Mouse (Mus musculus): ENCODE results near the gene Nup107. TPM values are rescaled to one million over a fixed set of nuclear protein-coding genes. Genes with fewer than 3 reads are reported as not detected.
"Not testable (repeated sequence)": the region's sequence is repeated elsewhere in the genome, so short reads cannot be mapped to it uniquely, and the experiment has no call there.

Gene Nup107
- polyA plus RNA-seq, 1 experiment from 2014 or later: 30.0 TPM

GRCm38 (mm10) chr10:117738928-117739647, 53.4 kb downstream of the Nup107 start:
- H3K4me1 ChIP-seq (ENCODE audit: control insufficient read depth, low read depth, low read length): peaks cover 8% of the 10 kb centered on the region
- no peak for ATAC-seq (ENCODE audit: low read depth)
- H3K4me3 ChIP-seq (ENCODE audit: low read depth, low read length): no peak overlapping the region
- no peaks in the 10 kb centered on the region for H3K36me3 ChIP-seq (ENCODE audit: control insufficient read depth, insufficient read depth)
- no peak overlapping the region for H3K27ac ChIP-seq (ENCODE audit: low read length)
- H3K4me2 ChIP-seq (ENCODE audit: low read depth, low read length): no peak overlapping the region
- WGBS (ENCODE audit: insufficient replicate concordance): 87% methylated on average over 15 of the region's 15 CpGs
- no peaks in the 10 kb centered on the region for H3K27me3 ChIP-seq (ENCODE audit: control insufficient read depth, insufficient read depth, low read depth, low read length)
- H3K9ac ChIP-seq (ENCODE audit: low read depth, low read length): no peak overlapping the region
- H3K9me3 ChIP-seq (replicated peaks; ENCODE audit: control insufficient read depth, low read length): no peaks in the 10 kb centered on the region

GRCm38 (mm10) chr10:117738140-117738921, 54.2 kb downstream of the Nup107 start:
- Histone ChIP-seq H3K9ac (ENCODE audit: low read depth, low read length) (no peak overlapping the region), H3K27me3 (ENCODE audit: control insufficient read depth, insufficient read depth, low read depth, low read length) (no peaks in the 10 kb centered on the region), H3K4me3 (ENCODE audit: low read depth, low read length) (no peak overlapping the region), H3K4me1 (ENCODE audit: control insufficient read depth, low read depth, low read length) (peaks cover 10% of the 10 kb centered on the region), H3K36me3 (ENCODE audit: control insufficient read depth, insufficient read depth) (no peaks in the 10 kb centered on the region), H3K9me3 (replicated peaks; ENCODE audit: control insufficient read depth, low read length) (no peaks in the 10 kb centered on the region), H3K27ac (ENCODE audit: low read length) (no peak overlapping the region), H3K4me2 (ENCODE audit: low read depth, low read length) (no peak overlapping the region)
- ATAC-seq (ENCODE audit: low read depth): no peak
- WGBS (ENCODE audit: insufficient replicate concordance): 62% methylated on average over 13 of the region's 13 CpGs

- H3K4me2 ChIP-seq (ENCODE audit: low read depth, low read length); H3K4me3 ChIP-seq (ENCODE audit: low read depth, low read length); H3K9me3 ChIP-seq (replicated peaks; ENCODE audit: control insufficient read depth, low read length); H3K27ac ChIP-seq (ENCODE audit: low read length); ATAC-seq (ENCODE audit: low read depth); H3K36me3 ChIP-seq (ENCODE audit: control insufficient read depth, insufficient read depth); H3K9ac ChIP-seq (ENCODE audit: low read depth, low read length); H3K27me3 ChIP-seq (ENCODE audit: control insufficient read depth, insufficient read depth, low read depth, low read length): not testable (repeated sequence)
- peaks cover 19% of the 10 kb centered on the region for H3K4me1 ChIP-seq (ENCODE audit: control insufficient read depth, low read depth, low read length)
- 74% methylated on average over 8 of the region's 8 CpGs for WGBS (ENCODE audit: insufficient replicate concordance)
Measured at GRCm38 (mm10) chr10:117737498-117737897, 55.0 kb downstream of the Nup107 start.

DNA sequence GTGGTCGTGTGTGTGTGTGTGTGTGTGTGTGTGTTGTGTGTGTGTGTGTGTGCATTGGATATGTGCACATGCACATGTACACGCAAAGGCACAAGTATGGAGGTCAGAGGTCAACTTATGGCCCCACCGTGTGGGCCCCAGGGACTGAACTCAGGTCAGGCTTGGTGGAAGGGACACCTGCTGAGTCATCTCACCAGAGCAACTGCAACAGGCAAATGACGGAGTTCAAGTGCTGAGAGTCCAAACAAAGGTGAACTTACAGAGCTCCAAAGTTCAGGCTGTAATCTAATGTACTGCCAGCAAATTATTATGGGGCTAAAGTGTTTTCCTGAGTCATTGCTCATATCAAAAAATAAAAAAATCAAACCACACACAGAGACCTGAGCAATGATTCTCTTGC, 55.4 kb downstream of the Nup107 start:
- Histone ChIP-seq H3K27me3 (ENCODE audit: control insufficient read depth, insufficient read depth, low read depth, low read length) (no peaks in the 10 kb centered on the region), H3K4me3 (ENCODE audit: low read depth, low read length) (no peak overlapping the region), H3K4me1 (ENCODE audit: control insufficient read depth, low read depth, low read length) (peaks cover 23% of the 10 kb centered on the region), H3K9me3 (replicated peaks; ENCODE audit: control insufficient read depth, low read length) (no peaks in the 10 kb centered on the region), H3K9ac (ENCODE audit: low read depth, low read length) (no peak overlapping the region), H3K4me2 (ENCODE audit: low read depth, low read length) (no peak overlapping the region), H3K27ac (ENCODE audit: low read length) (no peak overlapping the region), H3K36me3 (ENCODE audit: control insufficient read depth, insufficient read depth) (no peaks in the 10 kb centered on the region)
- 51% methylated on average over 4 of the region's 4 CpGs for WGBS (ENCODE audit: insufficient replicate concordance)
- no peak for ATAC-seq (ENCODE audit: low read depth)

GRCm38 (mm10) chr10:117736573-117736972, 55.9 kb downstream of the Nup107 start:
- Histone ChIP-seq H3K9ac (ENCODE audit: low read depth, low read length) (no peak overlapping the region), H3K4me3 (ENCODE audit: low read depth, low read length) (no peak overlapping the region), H3K4me1 (ENCODE audit: control insufficient read depth, low read depth, low read length) (peaks cover 27% of the 10 kb centered on the region), H3K36me3 (ENCODE audit: control insufficient read depth, insufficient read depth) (no peaks in the 10 kb centered on the region), H3K9me3 (replicated peaks; ENCODE audit: control insufficient read depth, low read length) (no peaks in the 10 kb centered on the region), H3K27me3 (ENCODE audit: control insufficient read depth, insufficient read depth, low read depth, low read length) (no peaks in the 10 kb centered on the region), H3K27ac (ENCODE audit: low read length) (no peak overlapping the region), H3K4me2 (ENCODE audit: low read depth, low read length) (no peak overlapping the region)
- 80% methylated on average over 5 of the region's 5 CpGs for WGBS (ENCODE audit: insufficient replicate concordance)
- ATAC-seq (ENCODE audit: low read depth): no peak

DNA sequence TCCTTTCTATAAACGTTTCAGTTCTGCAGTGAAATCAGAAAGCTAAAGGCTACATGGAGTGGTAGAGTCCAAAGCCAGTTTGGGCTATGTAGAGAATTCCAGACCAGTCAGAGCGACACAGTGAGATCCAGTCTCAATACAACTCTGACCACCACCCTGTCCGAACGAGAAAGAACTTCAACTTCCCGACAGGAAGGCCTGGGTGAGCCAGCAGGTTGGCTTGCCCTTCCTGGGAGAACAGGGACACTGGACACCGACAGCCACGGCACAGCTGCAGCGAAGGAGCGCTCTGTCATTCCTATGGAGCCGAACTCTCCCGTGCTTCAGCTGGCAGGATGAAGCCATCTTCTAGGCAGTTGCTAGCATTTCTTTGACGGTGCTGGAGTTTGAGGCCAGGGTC, 57.1 kb downstream of the Nup107 start:
- H3K9me3 ChIP-seq (replicated peaks; ENCODE audit: control insufficient read depth, low read length); H3K27ac ChIP-seq (ENCODE audit: low read length); H3K27me3 ChIP-seq (ENCODE audit: control insufficient read depth, insufficient read depth, low read depth, low read length); H3K4me2 ChIP-seq (ENCODE audit: low read depth, low read length); H3K9ac ChIP-seq (ENCODE audit: low read depth, low read length); ATAC-seq (ENCODE audit: low read depth); H3K36me3 ChIP-seq (ENCODE audit: control insufficient read depth, insufficient read depth); H3K4me3 ChIP-seq (ENCODE audit: low read depth, low read length): not testable (repeated sequence)
- WGBS (ENCODE audit: insufficient replicate concordance): 81% methylated on average over 11 of the region's 12 CpGs
- peaks cover 32% of the 10 kb centered on the region for H3K4me1 ChIP-seq (ENCODE audit: control insufficient read depth, low read depth, low read length)

DNA sequence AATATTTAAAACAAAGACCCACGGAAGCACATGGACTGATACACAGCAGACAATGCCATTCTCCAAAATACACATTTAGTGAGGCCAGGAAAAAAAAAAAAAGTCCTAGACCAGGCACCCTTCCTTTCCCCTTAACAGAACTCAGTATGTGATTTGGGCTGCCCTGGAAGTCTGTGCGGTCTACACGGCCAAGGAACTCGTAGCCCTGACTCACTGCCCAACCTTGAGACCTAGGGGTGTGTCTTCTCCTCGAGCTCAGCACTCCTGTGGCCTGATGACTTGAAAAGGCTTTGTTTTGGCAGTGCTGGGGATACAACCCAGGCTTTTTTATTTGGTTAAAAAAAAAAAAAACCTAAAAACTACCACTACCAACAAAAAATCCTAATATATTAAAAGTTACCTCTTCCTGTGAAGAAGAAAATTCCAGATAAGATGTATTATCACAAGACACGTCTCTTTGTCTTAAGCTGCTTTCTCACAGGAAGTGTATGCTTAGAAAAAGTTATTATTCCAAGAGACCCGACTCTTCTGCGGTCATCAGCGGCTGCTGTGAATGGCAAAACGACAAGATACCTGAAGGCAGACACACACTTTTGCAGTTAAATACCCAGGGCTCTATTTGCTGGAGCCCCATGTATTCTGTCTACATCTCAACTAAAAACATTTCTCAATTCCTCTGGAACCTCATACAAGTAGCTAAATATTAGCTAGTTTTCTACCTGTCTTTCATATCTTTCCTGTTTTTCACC, 58.2 kb downstream of the Nup107 start:
- not testable (repeated sequence) for H3K9ac ChIP-seq (ENCODE audit: low read depth, low read length); ATAC-seq (ENCODE audit: low read depth)
- WGBS (ENCODE audit: insufficient replicate concordance): 61% methylated on average over 9 of the region's 10 CpGs

DNA sequence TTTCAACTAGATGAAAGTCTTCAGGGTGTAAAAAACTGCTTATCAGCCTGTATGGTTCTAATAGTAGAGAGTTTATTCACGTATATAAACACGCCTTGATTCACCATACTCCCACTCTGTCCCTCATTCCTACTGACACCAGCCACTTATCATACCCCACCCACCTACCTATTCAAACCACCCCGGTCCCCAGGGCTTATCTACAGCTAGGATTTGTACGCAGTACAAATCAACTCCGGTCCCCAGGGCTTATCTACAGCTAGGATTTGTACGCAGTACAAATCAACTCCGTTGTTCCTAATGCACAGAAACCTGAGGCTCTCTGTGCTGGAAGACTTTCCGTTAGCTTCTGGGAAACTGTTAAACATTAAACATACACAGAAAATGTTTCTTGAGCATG, 58.9 kb downstream of the Nup107 start:
- H3K27ac ChIP-seq (ENCODE audit: low read length); H3K9me3 ChIP-seq (replicated peaks; ENCODE audit: control insufficient read depth, low read length); H3K4me2 ChIP-seq (ENCODE audit: low read depth, low read length); ATAC-seq (ENCODE audit: low read depth); H3K27me3 ChIP-seq (ENCODE audit: control insufficient read depth, insufficient read depth, low read depth, low read length); H3K4me3 ChIP-seq (ENCODE audit: low read depth, low read length); H3K36me3 ChIP-seq (ENCODE audit: control insufficient read depth, insufficient read depth); H3K9ac ChIP-seq (ENCODE audit: low read depth, low read length): not testable (repeated sequence)
- 19% methylated on average over 8 of the region's 8 CpGs for WGBS (ENCODE audit: insufficient replicate concordance)
- peaks cover 32% of the 10 kb centered on the region for H3K4me1 ChIP-seq (ENCODE audit: control insufficient read depth, low read depth, low read length)

More for the DNA sequence above, 58.2 kb downstream of the Nup107 start:
- not testable (repeated sequence) for H3K4me3 ChIP-seq (ENCODE audit: low read depth, low read length); H3K36me3 ChIP-seq (ENCODE audit: control insufficient read depth, insufficient read depth); H3K9me3 ChIP-seq (replicated peaks; ENCODE audit: control insufficient read depth, low read length); H3K27ac ChIP-seq (ENCODE audit: low read length); H3K27me3 ChIP-seq (ENCODE audit: control insufficient read depth, insufficient read depth, low read depth, low read length); H3K4me2 ChIP-seq (ENCODE audit: low read depth, low read length)
- H3K4me1 ChIP-seq (ENCODE audit: control insufficient read depth, low read depth, low read length): peaks cover 34% of the 10 kb centered on the region

Measured in liver, embryonic 16.5 days (tissue).